Mouse (Mus musculus) midbrain, embryonic 12.5 days (tissue): ENCODE measurements around the gene Smim1. TPM values are rescaled to one million over a fixed set of nuclear protein-coding genes. Genes with fewer than 3 reads are reported as not detected.
A peak's percentile ranks its signal among the peaks of the same experiment; 100 is the strongest.

Experiments used
- ATAC-seq: fragments of 200-750 bp; cut with Nextera tagmentation; 2 replicates; pipeline ENCODE4 v1.8.0; 2017; ENCODE audit warnings: low read depth, moderate TSS enrichment, moderate library complexity; ENCODE audit not compliant: low FRiP score
- H3K27ac ChIP-seq: fragments of 300-500 bp; sonication (generic); replicated peaks from 2 replicates; pipeline ENCODE4 v1.5.1; 2016; ENCODE audit warnings: mild to moderate bottlenecking
- H3K27me3 ChIP-seq: fragments of 300-500 bp; sonication (generic); 2 replicates; pipeline ENCODE4 v1.6.1; 2016; ENCODE audit warnings: mild to moderate bottlenecking
- H3K36me3 ChIP-seq: fragments of 300-500 bp; sonication (generic); 2 replicates; pipeline ENCODE4 v1.6.1; 2016
- H3K4me1 ChIP-seq: fragments of 300-500 bp; sonication (generic); 2 replicates; pipeline ENCODE4 v1.6.1; 2016
- H3K4me2 ChIP-seq: fragments of 300-500 bp; sonication (generic); replicated peaks from 2 replicates; pipeline ENCODE4 v1.6.1; 2016; ENCODE audit warnings: mild to moderate bottlenecking, moderate library complexity
- H3K4me3 ChIP-seq: fragments of 300-500 bp; sonication (generic); 2 replicates; pipeline ENCODE4 v1.5.1; 2016; ENCODE audit warnings: mild to moderate bottlenecking
- H3K9ac ChIP-seq: fragments of 300-500 bp; sonication (generic); replicated peaks from 2 replicates; pipeline ENCODE4 v1.6.1; 2016; ENCODE audit warnings: mild to moderate bottlenecking, moderate library complexity
- H3K9me3 ChIP-seq: fragments of 300-500 bp; sonication (generic); 2 replicates; pipeline ENCODE4 v1.6.1; 2016; ENCODE audit warnings: mild to moderate bottlenecking
- WGBS: fragments of 180-500 bp; shearing (Covaris S2); methylation state at CpG from one replicate; pipeline ENCODE4 v1.1.7; 2016; 5-methylcytosine and 5-hydroxymethylcytosine counted together
- polyA plus RNA-seq: library from polyadenylated mRNA; unstranded; fragments of >200 nt; fragmentation: Nextera tagmentation; extraction: Ambion mirVana; gene quantifications from 2 replicates; pipeline ENCODE4 v1.2.1, GENCODE M21; 2016

The Smim1 gene
- polyA plus RNA-seq, 1 experiment from 2014 or later = 6.3 TPM

- H3K27ac ChIP-seq = no peak overlapping the region
- no peaks in the 10 kb centered on the region for H3K27me3 ChIP-seq
- no peak overlapping the region for H3K9ac ChIP-seq
- 93% methylated on average over 11 of the region's 11 CpGs for WGBS
- peaks cover 72% of the 10 kb centered on the region for H3K36me3 ChIP-seq
- no peaks in the 10 kb centered on the region for H3K9me3 ChIP-seq
- no peak overlapping the region for H3K4me2 ChIP-seq
- H3K4me1 ChIP-seq = peaks cover 24% of the 10 kb centered on the region
- ATAC-seq = no peak
- H3K4me3 ChIP-seq = no peak overlapping the region
These were observed 10.6 kb downstream of the Smim1 start for GRCm38 (mm10) chr4:154015476-154015875.

- H3K27ac ChIP-seq = peak overlapping the region; percentile 61
- peaks cover 42% of the 10 kb centered on the region for H3K36me3 ChIP-seq
- no peak for ATAC-seq
- no peaks in the 10 kb centered on the region for H3K9me3 ChIP-seq
- H3K27me3 ChIP-seq = no peaks in the 10 kb centered on the region
- peaks cover 24% of the 10 kb centered on the region for H3K4me1 ChIP-seq
- peak overlapping the region; percentile 100 for H3K4me3 ChIP-seq
- peak overlapping the region; percentile 100 for H3K4me2 ChIP-seq
- peak overlapping the region; percentile 98 for H3K9ac ChIP-seq
- 3% methylated on average over 50 of the region's 55 CpGs for WGBS
These were observed 13.7 kb downstream of the Smim1 start for GRCm38 (mm10) chr4:154012132-154012882.

- H3K27ac ChIP-seq = peak within 1 kb of the TSS; percentile 61
These were observed 14.4 kb downstream of the Smim1 start, which contains the start of gene Lrrc47 for GRCm38 (mm10) chr4:154011646-154012089. Gene Lrrc47 (plus strand): TSS chr4:154011731.

GRCm38 (mm10) chr4:154010907-154011645, 15.0 kb downstream of the Smim1 start:
- WGBS = 31% methylated on average over 13 of the region's 13 CpGs
- no peak; the same call in none of the 2 replicates for ATAC-seq

More at GRCm38 (mm10) chr4:154011646-154012089, 14.4 kb downstream of the Smim1 start, which contains the start of gene Lrrc47:
- H3K9ac ChIP-seq = peak within 1 kb of the TSS; percentile 98
- 0% methylated on average over 54 of the region's 59 CpGs for whole genome bisulfite sequencing
- H3K4me2 ChIP-seq = peak within 1 kb of the TSS; percentile 100
- peaks cover 24% of the 10 kb centered on the region for H3K4me1 ChIP-seq
- peak; percentile 95 for ATAC-seq
- H3K36me3 ChIP-seq = peaks cover 42% of the 10 kb centered on the region
- H3K9me3 ChIP-seq = no peaks in the 10 kb centered on the region
- H3K4me3 ChIP-seq = peak within 1 kb of the TSS; percentile 100
- no peaks in the 10 kb centered on the region for H3K27me3 ChIP-seq

GRCm38 (mm10) chr4:154007759-154008158, 18.3 kb downstream of the Smim1 start:
- no peak for ATAC-seq
- Histone ChIP-seq H3K4me3 (no peak overlapping the region), H3K4me1 (peaks cover 13% of the 10 kb centered on the region), H3K27ac (no peak overlapping the region), H3K4me2 (no peak overlapping the region), H3K9me3 (no peaks in the 10 kb centered on the region), H3K9ac (no peak overlapping the region), H3K27me3 (no peaks in the 10 kb centered on the region), H3K36me3 (peaks cover 46% of the 10 kb centered on the region)
- WGBS = 83% methylated on average over 4 of the region's 4 CpGs

More at GRCm38 (mm10) chr4:154010907-154011645, 15.0 kb downstream of the Smim1 start:
- Histone ChIP-seq H3K27me3 (no peaks in the 10 kb centered on the region), H3K4me3 (peak overlapping the region; percentile 100), H3K9ac (peak overlapping the region; percentile 98), H3K4me1 (peaks cover 24% of the 10 kb centered on the region), H3K9me3 (no peaks in the 10 kb centered on the region), H3K36me3 (peaks cover 42% of the 10 kb centered on the region), H3K27ac (peak overlapping the region; percentile 58), H3K4me2 (peak overlapping the region; percentile 100)

GRCm38 (mm10) chr4:154006264-154006663, 19.8 kb downstream of the Smim1 start:
- H3K36me3 ChIP-seq = peaks cover 54% of the 10 kb centered on the region
- H3K4me2 ChIP-seq = no peak overlapping the region
- no peak overlapping the region for H3K4me3 ChIP-seq
- WGBS = 93% methylated on average over 6 of the region's 6 CpGs
- no peaks in the 10 kb centered on the region for H3K9me3 ChIP-seq
- no peaks in the 10 kb centered on the region for H3K27me3 ChIP-seq
- H3K9ac ChIP-seq = no peak overlapping the region
- no peak for ATAC-seq
- H3K27ac ChIP-seq = no peak overlapping the region
- peaks cover 5% of the 10 kb centered on the region; the same call in 1 of the 2 replicates for H3K4me1 ChIP-seq

GRCm38 (mm10) chr4:154005488-154005887, 20.5 kb downstream of the Smim1 start:
- Histone ChIP-seq H3K27ac (no peak overlapping the region), H3K36me3 (peaks cover 54% of the 10 kb centered on the region)
- 93% methylated on average over 5 of the region's 5 CpGs for WGBS

GRCm38 (mm10) chr4:153993505-153993904, 32.5 kb downstream of the Smim1 start:
- ATAC-seq = no peak
- H3K27ac ChIP-seq = no peak overlapping the region
- peaks cover 97% of the 10 kb centered on the region for H3K36me3 ChIP-seq
- no peak overlapping the region for H3K9ac ChIP-seq
- no peaks in the 10 kb centered on the region for H3K27me3 ChIP-seq
- no peak overlapping the region for H3K4me3 ChIP-seq
- H3K4me1 ChIP-seq = no peaks in the 10 kb centered on the region
- H3K4me2 ChIP-seq = no peak overlapping the region
- no peaks in the 10 kb centered on the region for H3K9me3 ChIP-seq
- WGBS = 89% methylated on average over 8 of the region's 8 CpGs

More at GRCm38 (mm10) chr4:154005488-154005887, 20.5 kb downstream of the Smim1 start:
- Histone ChIP-seq H3K4me2 (no peak overlapping the region), H3K4me3 (no peak overlapping the region), H3K9me3 (no peaks in the 10 kb centered on the region), H3K27me3 (no peaks in the 10 kb centered on the region), H3K4me1 (no peaks in the 10 kb centered on the region), H3K9ac (no peak overlapping the region)
- no peak for ATAC-seq

- Histone ChIP-seq H3K27me3 (no peaks in the 10 kb centered on the region), H3K36me3 (peaks cover 97% of the 10 kb centered on the region), H3K9me3 (no peaks in the 10 kb centered on the region), H3K9ac (no peak overlapping the region), H3K27ac (no peak overlapping the region), H3K4me2 (no peak overlapping the region), H3K4me3 (no peak overlapping the region), H3K4me1 (no peaks in the 10 kb centered on the region)
- ATAC-seq = no peak
- 92% methylated on average over 10 of the region's 10 CpGs for WGBS
These were observed 33.3 kb downstream of the Smim1 start for GRCm38 (mm10) chr4:153992715-153993114.

- no peak for ATAC-seq
- Histone ChIP-seq H3K27me3 (no peaks in the 10 kb centered on the region), H3K9me3 (no peaks in the 10 kb centered on the region), H3K27ac (no peak overlapping the region), H3K4me3 (no peak overlapping the region), H3K4me1 (peaks cover 11% of the 10 kb centered on the region), H3K36me3 (peaks cover 70% of the 10 kb centered on the region), H3K9ac (no peak overlapping the region), H3K4me2 (no peak overlapping the region)
- 92% methylated on average over 11 of the region's 11 CpGs for WGBS
These were observed 45.6 kb downstream of the Smim1 start for GRCm38 (mm10) chr4:153980470-153980869.

- H3K9ac ChIP-seq = no peak overlapping the region
- no peak overlapping the region for H3K27ac ChIP-seq
- ATAC-seq = no peak
- no peak overlapping the region for H3K4me3 ChIP-seq
- H3K27me3 ChIP-seq = no peaks in the 10 kb centered on the region
- no peaks in the 10 kb centered on the region for H3K9me3 ChIP-seq
- 90% methylated on average over 10 of the region's 10 CpGs for WGBS
- peaks cover 58% of the 10 kb centered on the region for H3K36me3 ChIP-seq
- H3K4me2 ChIP-seq = no peak overlapping the region
- H3K4me1 ChIP-seq = peaks cover 13% of the 10 kb centered on the region
These were observed 46.8 kb downstream of the Smim1 start for GRCm38 (mm10) chr4:153979243-153979642.

GRCm38 (mm10) chr4:153975768-153976167, 50.3 kb downstream of the Smim1 start:
- Histone ChIP-seq H3K27ac (no peak overlapping the region), H3K27me3 (no peaks in the 10 kb centered on the region), H3K4me2 (peak overlapping the region; percentile 97), H3K4me3 (peak overlapping the region; percentile 94), H3K9me3 (no peaks in the 10 kb centered on the region), H3K9ac (peak overlapping the region; percentile 89), H3K4me1 (peaks cover 22% of the 10 kb centered on the region), H3K36me3 (peaks cover 33% of the 10 kb centered on the region)
- 39% methylated on average over 6 of the region's 6 CpGs for WGBS
- ATAC-seq = no peak
